Mouse (Mus musculus) embryonic facial prominence, embryonic 14.5 days (tissue): Measurements from ENCODE around the gene Adgre1. TPM values are rescaled to one million over a fixed set of nuclear protein-coding genes. Genes with fewer than 3 reads are reported as not detected.
"Not testable (repeated sequence)": the region's sequence is repeated elsewhere in the genome, so short reads cannot be mapped to it uniquely, and the experiment has no call there.

ENCODE experiments used
- ATAC-seq: fragments of 200-750 bp; cut with Nextera tagmentation; 2 replicates; pipeline ENCODE4 v1.8.0; 2017; ENCODE audit warnings: low read depth, moderate number of reproducible peaks, moderate TSS enrichment
- DNase-seq: peaks from one replicate; pipeline ENCODE4 v3.0.0-alpha.2; 2015; ENCODE audit warnings: low spot score
- H3K27ac ChIP-seq: fragments of 300-500 bp; sonication (generic); replicated peaks from 2 replicates; pipeline ENCODE4 v1.5.1; 2014; ENCODE audit warnings: low read depth, mild to moderate bottlenecking, low read length, moderate library complexity
- H3K27me3 ChIP-seq: fragments of 300-500 bp; sonication (generic); replicated peaks from 2 replicates; pipeline ENCODE4 v1.6.1; 2014; ENCODE audit warnings: low read length; ENCODE audit not compliant: control insufficient read depth, insufficient read depth
- H3K36me3 ChIP-seq: fragments of 300-500 bp; sonication (generic); 2 replicates; pipeline ENCODE4 v1.6.1; 2014; ENCODE audit warnings: low read length, mixed read lengths; ENCODE audit not compliant: control insufficient read depth, insufficient read depth
- H3K4me1 ChIP-seq: fragments of 300-500 bp; sonication (generic); 2 replicates; pipeline ENCODE4 v1.6.1; 2014; ENCODE audit warnings: antibody characterized with exemption, low read length; ENCODE audit not compliant: control insufficient read depth, insufficient read depth
- H3K4me2 ChIP-seq: fragments of 300-500 bp; sonication (generic); 2 replicates; pipeline ENCODE4 v1.6.1; 2014; ENCODE audit warnings: low read depth, mild to moderate bottlenecking, low read length, moderate library complexity, mixed read lengths
- H3K4me3 ChIP-seq: fragments of 300-500 bp; sonication (generic); 2 replicates; pipeline ENCODE4 v1.5.1; 2014; ENCODE audit warnings: low read depth, mild to moderate bottlenecking, low read length
- H3K9ac ChIP-seq: fragments of 300-500 bp; sonication (generic); 2 replicates; pipeline ENCODE4 v1.6.1; 2014; ENCODE audit warnings: low read depth, mild to moderate bottlenecking, low read length, moderate library complexity, mixed read lengths
- H3K9me3 ChIP-seq: fragments of 300-500 bp; sonication (generic); 2 replicates; pipeline ENCODE4 v1.6.1; 2016; ENCODE audit warnings: low read length; ENCODE audit not compliant: control insufficient read depth
- WGBS: fragments of 180-500 bp; shearing (Covaris S2); extraction: QIAGEN DNeasy Blood & Tissue Kit; methylation state at CpG from one replicate; pipeline ENCODE4 v1.1.7; 2014; 5-methylcytosine and 5-hydroxymethylcytosine counted together
- polyA plus RNA-seq: library from polyadenylated mRNA; unstranded; fragments of >200 nt; fragmentation: Nextera tagmentation; extraction: Ambion mirVana; gene quantifications from 2 replicates; pipeline ENCODE4 v1.2.1, GENCODE M21; 2014

The Adgre1 gene
- 9.8 and 11.5 TPM in 2 replicates for polyA plus RNA-seq

DNA sequence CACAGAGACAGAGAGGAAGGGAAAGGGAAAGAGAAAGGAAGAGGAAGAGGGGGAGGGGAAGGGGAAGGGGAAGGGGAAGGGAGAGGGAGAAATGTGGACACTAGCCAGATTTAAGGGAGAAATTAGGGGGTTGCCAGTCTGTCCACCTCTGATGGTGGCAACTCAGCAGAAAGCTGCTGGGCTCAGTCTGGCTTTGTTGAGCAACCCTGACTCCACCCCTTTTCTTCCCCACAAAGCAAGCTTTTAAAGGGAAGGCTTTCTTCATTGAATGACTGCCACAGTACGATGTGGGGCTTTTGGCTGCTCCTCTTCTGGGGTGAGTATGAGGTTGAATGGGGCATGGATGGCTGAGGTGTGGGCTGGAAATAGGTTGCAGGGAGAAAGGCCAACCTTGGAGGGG, at the start of gene Adgre1:
Adgre1 (plus strand) TSS at position 251 of the 400 bp plus-strand sequence.
- Histone ChIP-seq H3K4me3 (no peak within 1 kb of the TSS), H3K27me3 (no peaks in the 10 kb centered on the region), H3K36me3 (no peaks in the 10 kb centered on the region), H3K9ac (no peak within 1 kb of the TSS), H3K4me1 (no peaks in the 10 kb centered on the region), H3K27ac (no peak within 1 kb of the TSS), H3K4me2 (no peak within 1 kb of the TSS), H3K9me3 (no peaks in the 10 kb centered on the region)
- 18% methylated on average over 1 of the region's 1 CpGs for WGBS
- ATAC-seq = no peak
- DNase-seq = no peak

DNA sequence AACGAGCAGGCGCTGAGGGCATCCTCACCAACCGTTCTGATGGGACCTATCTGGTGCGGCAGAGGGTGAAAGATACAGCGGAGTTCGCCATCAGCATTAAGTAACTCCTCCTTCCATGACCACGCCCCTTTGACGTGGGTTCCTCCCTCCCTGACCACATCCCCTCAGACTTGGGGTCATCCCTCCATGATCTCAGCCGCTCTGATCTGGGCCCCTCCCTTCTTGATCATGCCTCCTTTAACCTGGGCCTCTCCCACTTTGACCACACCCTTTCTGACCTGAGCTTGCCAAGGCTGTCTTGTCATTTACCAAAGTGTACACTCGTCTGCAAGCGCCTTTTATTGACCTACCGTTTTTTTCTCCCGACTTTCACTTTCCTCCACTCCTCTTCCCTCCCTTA, 46.7 kb upstream of the Adgre1 start:
- H3K4me2 ChIP-seq = no peak overlapping the region
- no peak overlapping the region for H3K4me3 ChIP-seq
- no peaks in the 10 kb centered on the region for H3K36me3 ChIP-seq
- H3K27ac ChIP-seq = no peak overlapping the region
- ATAC-seq (no peak), DNase-seq (no peak)
- no peaks in the 10 kb centered on the region for H3K4me1 ChIP-seq
- no peaks in the 10 kb centered on the region for H3K9me3 ChIP-seq
- no peak overlapping the region for H3K9ac ChIP-seq
- 33% methylated on average over 12 of the region's 13 CpGs for WGBS
- no peaks in the 10 kb centered on the region for H3K27me3 ChIP-seq

DNA sequence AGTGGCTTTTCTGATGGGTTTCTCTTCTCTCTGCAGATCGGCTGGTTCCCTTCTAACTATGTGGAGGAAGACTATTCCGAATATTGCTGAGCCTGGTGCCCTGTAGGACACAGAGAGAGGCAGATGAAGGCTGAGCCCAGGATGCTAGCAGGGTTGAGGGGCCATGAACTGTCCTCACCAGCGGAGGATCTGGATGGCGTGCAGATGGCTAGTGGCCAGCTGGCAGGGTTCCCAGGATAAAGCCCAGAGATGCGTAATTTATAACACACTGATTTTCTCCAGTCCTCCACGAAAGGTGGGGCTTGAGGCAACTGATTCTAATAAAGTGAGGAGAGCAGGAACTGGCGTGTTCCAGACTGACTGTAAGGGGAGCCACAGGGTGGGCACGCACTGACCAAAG, 30.9 kb upstream of the Adgre1 start:
- Histone ChIP-seq H3K27me3 (no peaks in the 10 kb centered on the region), H3K27ac (no peak overlapping the region), H3K9ac (no peak overlapping the region), H3K4me2 (no peak overlapping the region), H3K4me3 (no peak overlapping the region), H3K4me1 (no peaks in the 10 kb centered on the region), H3K9me3 (no peaks in the 10 kb centered on the region), H3K36me3 (no peaks in the 10 kb centered on the region)
- DNase-seq (no peak), ATAC-seq (no peak)
- 66% methylated on average over 7 of the region's 8 CpGs for WGBS

DNA sequence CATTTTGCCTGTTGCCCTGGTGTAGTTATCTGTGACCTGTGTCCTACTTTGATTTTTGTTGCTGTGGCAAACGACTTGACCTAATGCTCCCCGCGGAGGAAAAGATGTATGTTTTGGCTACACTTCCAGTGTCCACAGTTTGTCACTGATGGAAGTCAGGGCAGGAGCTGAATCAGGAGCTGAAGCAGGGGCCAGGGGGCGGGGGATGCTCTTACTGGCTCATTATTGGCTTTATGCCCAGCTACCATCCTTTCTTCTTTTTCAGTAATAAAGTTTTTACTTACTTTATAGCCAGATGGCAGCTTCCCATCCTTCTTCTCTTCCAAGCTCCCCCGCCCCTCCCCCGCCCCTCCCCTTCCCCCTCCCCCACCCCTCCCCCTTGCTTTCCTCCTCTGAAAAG, 29.5 kb upstream of the Adgre1 start:
- H3K27me3 ChIP-seq = no peaks in the 10 kb centered on the region
- no peaks in the 10 kb centered on the region for H3K4me1 ChIP-seq
- H3K9ac ChIP-seq = no peak overlapping the region
- WGBS = 61% methylated on average over 4 of the region's 6 CpGs
- no peak overlapping the region for H3K4me2 ChIP-seq
- no peak overlapping the region for H3K4me3 ChIP-seq
- H3K27ac ChIP-seq = no peak overlapping the region
- DNase-seq (no peak), ATAC-seq (no peak)
- H3K9me3 ChIP-seq = no peaks in the 10 kb centered on the region
- no peaks in the 10 kb centered on the region for H3K36me3 ChIP-seq

DNA sequence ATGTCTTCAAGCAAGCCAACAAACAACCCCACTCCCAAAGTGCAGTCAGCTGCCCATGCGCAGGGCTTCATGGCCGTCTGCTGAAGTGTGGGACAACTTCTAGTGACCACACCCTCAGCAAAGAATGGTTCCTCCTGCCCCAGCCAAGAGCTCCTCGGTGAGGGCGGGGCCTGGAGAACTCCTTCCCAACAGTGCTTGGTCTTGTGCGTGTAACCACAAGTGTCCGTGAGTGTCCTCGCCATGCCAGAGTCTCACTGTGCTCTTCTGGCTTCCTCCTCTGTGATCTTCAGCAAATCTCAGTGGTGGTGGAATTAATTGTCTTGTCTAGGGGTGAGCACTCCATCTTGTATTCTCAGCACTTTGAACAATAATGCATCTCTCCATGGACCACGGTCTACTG, 27.5 kb upstream of the Adgre1 start:
- no peak overlapping the region for H3K4me2 ChIP-seq
- no peak for ATAC-seq
- H3K27me3 ChIP-seq = no peaks in the 10 kb centered on the region
- H3K9me3 ChIP-seq = no peaks in the 10 kb centered on the region
- no peak overlapping the region for H3K27ac ChIP-seq
- no peaks in the 10 kb centered on the region for H3K4me1 ChIP-seq
- 93% methylated on average over 8 of the region's 8 CpGs for WGBS
- H3K9ac ChIP-seq = no peak overlapping the region
- no peaks in the 10 kb centered on the region for H3K36me3 ChIP-seq
- DNase-seq = no peak
- no peak overlapping the region for H3K4me3 ChIP-seq

DNA sequence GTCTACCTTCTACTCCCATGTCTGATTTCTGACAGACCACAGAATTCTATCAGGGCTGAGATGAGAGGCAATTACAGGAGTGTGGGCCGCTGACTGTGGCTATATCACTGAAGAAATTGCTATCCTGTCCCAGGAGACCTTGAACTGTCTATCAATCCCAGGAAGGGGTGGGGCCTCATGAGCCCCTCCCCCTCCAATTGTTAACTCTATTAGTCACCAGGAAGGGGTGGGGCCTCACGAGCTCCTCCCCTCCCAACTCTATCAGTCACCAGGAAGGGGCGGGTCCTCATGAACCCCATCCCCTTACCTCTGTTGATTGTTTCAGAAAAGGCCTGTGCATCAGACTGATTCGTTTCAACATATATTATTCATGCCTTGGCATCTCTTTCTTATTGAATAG, 26.2 kb upstream of the Adgre1 start:
- ATAC-seq (no peak), DNase-seq (no peak)
- Histone ChIP-seq H3K4me3 (no peak overlapping the region), H3K9me3 (no peaks in the 10 kb centered on the region), H3K4me2 (no peak overlapping the region), H3K27ac (no peak overlapping the region), H3K4me1 (no peaks in the 10 kb centered on the region), H3K9ac (no peak overlapping the region), H3K27me3 (no peaks in the 10 kb centered on the region), H3K36me3 (no peaks in the 10 kb centered on the region)
- 87% methylated on average over 4 of the region's 4 CpGs for WGBS

DNA sequence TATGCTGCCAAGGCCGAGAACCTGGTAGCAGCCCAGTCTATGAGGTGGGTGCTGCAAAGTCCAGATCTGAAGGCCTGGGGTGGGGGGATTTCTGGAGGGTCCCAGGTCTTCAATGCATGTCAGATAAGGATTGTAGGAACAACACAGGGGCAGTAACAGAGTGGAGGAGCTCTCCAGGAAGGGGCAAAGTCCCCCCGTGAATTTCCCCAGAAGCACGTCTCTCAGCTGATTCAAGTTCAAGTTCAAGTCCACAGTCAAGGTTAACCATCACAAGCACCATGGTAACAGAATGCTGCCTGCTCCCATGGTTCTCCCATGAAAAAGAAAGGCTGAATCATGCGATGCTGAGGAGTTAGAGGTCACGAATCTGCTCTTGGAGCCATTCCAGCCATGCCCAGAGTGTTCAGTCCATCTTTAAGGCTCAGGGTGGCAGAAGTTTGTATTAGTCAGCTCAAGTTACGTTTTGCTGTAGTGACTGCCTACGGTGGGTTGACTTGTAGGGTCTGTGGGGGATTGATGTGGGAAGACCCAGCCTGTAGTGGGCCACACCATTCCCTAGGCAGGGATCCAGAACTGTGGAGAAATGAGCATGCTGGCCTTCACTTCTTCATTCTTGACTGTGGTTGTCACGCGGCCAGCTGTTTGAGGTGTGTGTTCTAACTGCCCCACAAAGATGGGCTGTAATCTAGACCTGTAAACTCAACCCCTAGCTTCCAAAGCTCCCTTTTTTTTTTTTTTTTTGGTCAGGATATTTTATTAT, 24.3 kb upstream of the Adgre1 start:
- ATAC-seq (no peak), DNase-seq (no peak)
- Histone ChIP-seq H3K4me3 (no peak overlapping the region), H3K27me3 (no peaks in the 10 kb centered on the region), H3K4me1 (no peaks in the 10 kb centered on the region), H3K27ac (no peak overlapping the region), H3K9me3 (no peaks in the 10 kb centered on the region), H3K36me3 (no peaks in the 10 kb centered on the region), H3K4me2 (0 out of 2 replicates have a peak overlapping the region, but pooled peaks have one; percentile 15), H3K9ac (no peak overlapping the region)
- 65% methylated on average over 9 of the region's 9 CpGs for WGBS

DNA sequence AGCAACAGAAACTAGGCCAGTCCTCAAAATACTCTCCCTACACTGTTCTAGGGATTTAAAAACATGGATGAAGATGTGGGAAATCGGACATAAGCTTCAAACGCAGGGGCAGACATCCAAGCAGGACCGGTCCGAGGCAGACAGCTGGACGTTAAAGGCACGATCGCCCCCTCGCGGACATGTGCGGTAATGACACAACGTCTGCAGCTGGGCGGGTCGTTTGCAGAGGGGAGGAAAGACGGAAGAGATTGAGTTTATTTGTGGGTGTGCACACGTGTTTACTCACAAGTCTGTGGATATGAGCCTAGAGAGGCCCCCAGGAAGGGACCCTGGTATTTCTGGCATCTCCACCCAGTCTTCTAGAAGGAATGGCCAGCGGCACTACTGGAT, 23.7 kb upstream of the Adgre1 start:
- WGBS = 7% methylated on average over 16 of the region's 16 CpGs

DNA sequence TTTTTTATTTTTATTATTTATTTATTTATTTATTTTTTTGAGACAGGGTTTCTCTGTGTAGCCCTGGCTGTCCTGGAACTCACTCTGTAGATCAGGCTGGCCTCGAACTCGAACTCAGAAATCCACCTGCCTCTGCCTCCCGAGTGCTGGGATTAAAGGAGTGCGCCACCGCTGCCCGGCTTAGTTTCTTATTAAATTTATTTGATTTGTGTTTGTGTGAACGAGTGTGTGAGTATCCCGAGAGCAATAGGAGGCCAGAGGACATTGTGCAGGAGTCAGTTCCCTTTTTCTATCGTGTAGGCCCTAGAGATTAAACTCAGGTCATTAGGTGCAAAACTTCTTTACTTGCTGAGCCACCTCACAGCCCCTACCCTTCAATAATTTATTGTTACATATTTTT, 23.3 kb upstream of the Adgre1 start:
- 68% methylated on average over 9 of the region's 9 CpGs for WGBS
- H3K4me3 ChIP-seq, H3K4me2 ChIP-seq, ATAC-seq, H3K9ac ChIP-seq, DNase-seq, H3K4me1 ChIP-seq, H3K9me3 ChIP-seq, H3K27ac ChIP-seq, H3K27me3 ChIP-seq, H3K36me3 ChIP-seq: not testable (repeated sequence)

More for the DNA sequence above, 23.7 kb upstream of the Adgre1 start:
- no peak overlapping the region for H3K27ac ChIP-seq
- H3K36me3 ChIP-seq = no peaks in the 10 kb centered on the region
- DNase-seq = peak; percentile 75
- H3K9me3 ChIP-seq = no peaks in the 10 kb centered on the region
- H3K4me3 ChIP-seq = no peak overlapping the region
- peak; percentile 63; the same call in 1 of the 2 replicates for ATAC-seq
- H3K27me3 ChIP-seq = no peaks in the 10 kb centered on the region
- H3K9ac ChIP-seq = no peak overlapping the region
- H3K4me2 ChIP-seq = 0 out of 2 replicates have a peak overlapping the region, but pooled peaks have one; percentile 15
- H3K4me1 ChIP-seq = no peaks in the 10 kb centered on the region
